Mouse (Mus musculus) heart, embryonic 10.5 days (tissue): ENCODE data around the gene Kat6b. TPM values are rescaled to one million over a fixed set of nuclear protein-coding genes. Genes with fewer than 3 reads are reported as not detected.

ENCODE experiments used
- DNase-seq: peaks from one replicate; pipeline ENCODE4 v3.0.0-alpha.2; 2017; ENCODE audit warnings: low spot score
- H3K27ac ChIP-seq: fragments of 300-500 bp; sonication (generic); 2 replicates; pipeline ENCODE4 v1.5.1; 2016; ENCODE audit warnings: mild to moderate bottlenecking
- H3K27me3 ChIP-seq: fragments of 300-500 bp; sonication (generic); 2 replicates; pipeline ENCODE4 v1.6.1; 2016; ENCODE audit warnings: mild to moderate bottlenecking; ENCODE audit not compliant: poor library complexity, insufficient read depth, severe bottlenecking
- H3K36me3 ChIP-seq: fragments of 300-500 bp; sonication (generic); 2 replicates; pipeline ENCODE4 v1.6.1; 2016; ENCODE audit warnings: mild to moderate bottlenecking, moderate library complexity
- H3K4me1 ChIP-seq: fragments of 300-500 bp; sonication (generic); 2 replicates; pipeline ENCODE4 v1.6.1; 2016; ENCODE audit warnings: mild to moderate bottlenecking
- H3K4me3 ChIP-seq: fragments of 300-500 bp; sonication (generic); 2 replicates; pipeline ENCODE4 v1.5.1; 2016; ENCODE audit warnings: mild to moderate bottlenecking, moderate library complexity
- H3K9me3 ChIP-seq: fragments of 300-500 bp; sonication (generic); 2 replicates; pipeline ENCODE4 v1.6.1; 2016; ENCODE audit warnings: mild to moderate bottlenecking, moderate library complexity
- WGBS: fragments of 180-500 bp; shearing (Covaris S2); methylation state at CpG from one replicate; pipeline ENCODE4 v1.1.7; 2016; 5-methylcytosine and 5-hydroxymethylcytosine counted together
- polyA plus RNA-seq: library from polyadenylated mRNA; unstranded; fragments of >200 nt; fragmentation: Nextera tagmentation; extraction: Ambion mirVana; gene quantifications from 2 replicates; pipeline ENCODE4 v1.2.1, GENCODE M21; 2016

Gene Kat6b
- polyA plus RNA-seq, 1 experiment from 2014 or later, result 11.1 TPM

DNA sequence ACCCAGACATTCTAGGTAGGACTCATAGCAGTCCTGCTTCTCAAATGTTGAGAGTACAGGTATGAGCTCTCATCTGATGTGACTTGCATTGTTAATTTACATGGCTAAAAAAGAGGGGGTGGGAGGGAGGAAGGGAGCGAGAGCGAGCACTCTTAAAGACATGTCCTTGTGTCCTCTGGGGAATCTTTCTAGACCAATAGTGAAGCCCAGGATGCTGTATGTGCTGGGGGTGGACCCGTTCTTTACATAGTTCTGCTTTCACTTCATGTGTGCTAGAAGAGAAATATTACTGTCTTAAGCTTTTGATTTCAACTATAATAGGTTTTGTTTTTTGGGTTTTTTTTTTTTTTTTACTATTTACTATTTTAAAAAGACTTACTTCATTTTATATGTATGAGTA is 101.1 kb downstream of the Kat6b start:
- H3K36me3 ChIP-seq, result no peaks in the 10 kb centered on the region
- H3K4me1 ChIP-seq, result peaks cover 44% of the 10 kb centered on the region
- no peaks in the 10 kb centered on the region for H3K27me3 ChIP-seq
- H3K4me3 ChIP-seq, result no peak overlapping the region
- DNase-seq, result no peak
- H3K9me3 ChIP-seq, result no peaks in the 10 kb centered on the region
- 83% methylated on average over 3 of the region's 3 CpGs for WGBS
- no peak overlapping the region for H3K27ac ChIP-seq

- DNase-seq, result no peak
- Histone ChIP-seq H3K36me3 (no peaks in the 10 kb centered on the region), H3K27me3 (no peaks in the 10 kb centered on the region), H3K4me1 (peaks cover 44% of the 10 kb centered on the region), H3K4me3 (no peak overlapping the region), H3K9me3 (no peaks in the 10 kb centered on the region), H3K27ac (no peak overlapping the region)
- WGBS, result 56% methylated on average over 6 of the region's 6 CpGs
These were observed 101.8 kb downstream of the Kat6b start for GRCm38 (mm10) chr14:21583051-21583450.

GRCm38 (mm10) chr14:21583868-21584267 is 102.6 kb downstream of the Kat6b start:
- H3K4me3 ChIP-seq, result no peak overlapping the region
- no peaks in the 10 kb centered on the region for H3K36me3 ChIP-seq
- no peaks in the 10 kb centered on the region for H3K27me3 ChIP-seq
- peaks cover 41% of the 10 kb centered on the region for H3K4me1 ChIP-seq
- no peak for DNase-seq
- WGBS, result 85% methylated on average over 5 of the region's 5 CpGs
- H3K27ac ChIP-seq, result no peak overlapping the region
- H3K9me3 ChIP-seq, result no peaks in the 10 kb centered on the region

GRCm38 (mm10) chr14:21584468-21585135 is 103.4 kb downstream of the Kat6b start:
- H3K27me3 ChIP-seq, result no peaks in the 10 kb centered on the region
- peaks cover 39% of the 10 kb centered on the region for H3K4me1 ChIP-seq
- H3K9me3 ChIP-seq, result no peaks in the 10 kb centered on the region
- no peaks in the 10 kb centered on the region for H3K36me3 ChIP-seq
- H3K4me3 ChIP-seq, result no peak overlapping the region
- H3K27ac ChIP-seq, result no peak overlapping the region
- no peak for DNase-seq
- whole genome bisulfite sequencing, result 35% methylated on average over 6 of the region's 6 CpGs

DNA sequence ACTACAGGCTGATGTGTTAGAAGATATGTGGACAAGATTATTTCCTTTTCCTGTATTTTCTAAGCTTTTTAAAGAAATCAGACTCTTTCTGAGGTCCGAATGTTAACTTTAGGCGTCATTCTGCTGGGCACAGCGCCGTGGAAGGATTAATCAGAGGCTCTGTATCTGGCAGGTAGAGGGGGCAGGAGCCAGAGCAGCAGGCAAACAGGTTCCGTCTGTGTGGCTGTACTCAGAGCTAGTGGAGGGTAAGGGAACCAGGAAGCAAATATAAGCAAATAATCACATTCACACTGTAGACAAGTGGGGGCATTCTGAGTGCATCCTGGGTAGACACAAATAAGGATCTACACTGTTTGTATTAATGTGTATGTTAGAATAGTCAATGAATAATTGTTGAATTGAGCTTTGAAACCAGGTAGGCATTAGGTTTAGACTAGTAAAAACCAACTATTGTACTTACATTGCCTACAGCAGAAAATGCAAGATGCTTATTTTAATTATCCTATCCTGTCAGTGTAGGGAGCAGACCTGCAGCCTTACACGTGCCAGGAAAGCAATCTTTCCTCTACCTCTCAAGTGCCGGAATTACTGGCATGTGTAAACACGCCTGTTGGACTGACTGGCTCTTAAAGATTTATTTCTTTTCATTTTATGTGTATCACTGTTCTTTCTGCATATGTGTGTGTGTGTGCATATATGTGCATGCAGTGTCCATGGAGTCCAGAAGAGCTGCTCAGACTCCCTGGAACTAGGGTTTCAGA is 104.4 kb downstream of the Kat6b start:
- no peak for DNase-seq
- no peaks in the 10 kb centered on the region for H3K27me3 ChIP-seq
- H3K9me3 ChIP-seq, result no peaks in the 10 kb centered on the region
- WGBS, result 64% methylated on average over 8 of the region's 8 CpGs
- no peak overlapping the region for H3K27ac ChIP-seq
- H3K4me3 ChIP-seq, result no peak overlapping the region
- H3K36me3 ChIP-seq, result no peaks in the 10 kb centered on the region
- peaks cover 47% of the 10 kb centered on the region for H3K4me1 ChIP-seq

DNA sequence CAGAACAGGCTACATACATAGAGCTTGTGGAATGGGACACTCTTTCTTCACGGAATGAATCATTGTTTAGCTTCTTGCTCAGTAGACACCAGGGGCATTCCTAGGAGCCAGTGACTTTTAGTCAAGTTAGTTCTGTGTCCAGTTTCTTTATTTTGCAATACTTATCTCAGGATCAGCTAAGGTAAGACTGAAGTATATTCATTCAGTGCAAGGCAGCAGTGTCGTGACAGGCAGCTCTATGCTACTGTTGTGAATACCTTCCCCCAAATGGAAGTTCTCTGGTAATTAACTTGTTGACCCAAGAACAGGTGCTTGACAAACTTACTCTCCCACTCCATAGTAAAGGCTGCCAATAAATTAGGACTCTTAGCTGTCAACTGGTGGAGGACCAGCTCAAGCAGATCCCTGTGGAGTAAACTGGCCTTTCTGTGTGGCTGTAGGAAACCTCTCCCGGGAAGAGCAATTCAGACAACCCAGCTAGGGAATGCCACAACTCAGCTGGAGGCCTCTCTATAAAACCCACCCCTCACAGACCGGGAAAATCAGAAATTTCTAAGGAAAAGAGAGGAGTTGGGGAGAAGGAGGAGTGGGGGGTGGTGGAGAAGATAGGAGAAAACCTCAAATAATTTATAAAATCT is 105.4 kb downstream of the Kat6b start:
- no peak for DNase-seq
- no peak overlapping the region for H3K4me3 ChIP-seq
- H3K27ac ChIP-seq, result no peak overlapping the region
- WGBS, result 34% methylated on average over 4 of the region's 4 CpGs
- no peaks in the 10 kb centered on the region for H3K27me3 ChIP-seq
- no peaks in the 10 kb centered on the region for H3K9me3 ChIP-seq
- H3K4me1 ChIP-seq, result peaks cover 46% of the 10 kb centered on the region
- H3K36me3 ChIP-seq, result no peaks in the 10 kb centered on the region

DNA sequence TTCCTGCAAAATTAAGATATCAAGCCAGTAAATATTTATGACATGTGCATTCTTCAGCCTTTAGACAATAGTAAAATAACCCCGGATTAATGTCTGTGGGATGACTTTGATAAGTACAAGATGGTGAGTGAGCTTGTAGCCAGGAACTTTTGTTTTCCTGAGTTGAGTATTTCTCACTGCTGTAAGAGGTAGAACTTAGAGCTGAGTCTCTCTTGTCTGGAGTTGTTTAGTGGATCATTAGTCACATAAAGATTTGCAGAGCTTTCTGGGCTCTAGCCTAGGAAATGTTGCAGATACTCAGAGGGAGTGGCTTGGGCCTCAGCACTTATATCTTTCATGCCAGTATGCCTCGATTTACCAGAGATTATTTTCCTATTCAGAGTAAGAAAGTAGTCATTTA is 106.7 kb downstream of the Kat6b start:
- peaks cover 42% of the 10 kb centered on the region for H3K4me1 ChIP-seq

DNA sequence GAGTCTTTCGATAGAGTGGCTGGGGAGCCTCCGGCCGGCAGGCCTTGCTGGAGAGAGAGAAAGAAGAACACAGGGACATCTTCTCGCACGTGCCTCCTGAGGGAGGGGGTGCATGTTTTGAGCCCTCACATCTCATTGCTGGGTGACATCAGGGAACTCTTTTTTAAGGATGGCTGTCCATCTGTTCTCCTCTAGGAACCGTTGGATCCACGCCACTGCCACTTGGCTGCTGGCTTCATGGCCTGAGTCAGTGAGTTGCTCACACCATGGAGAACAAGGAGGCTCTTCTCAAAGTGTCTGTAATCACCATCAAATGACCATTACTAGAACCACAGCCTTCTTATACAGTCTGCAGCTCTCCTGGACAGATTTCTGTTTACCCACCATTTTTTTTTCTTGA is 108.4 kb downstream of the Kat6b start:
- Histone ChIP-seq H3K36me3 (no peaks in the 10 kb centered on the region), H3K4me1 (peaks cover 33% of the 10 kb centered on the region), H3K9me3 (no peaks in the 10 kb centered on the region), H3K4me3 (no peak overlapping the region), H3K27ac (0 out of 2 replicates have a peak overlapping the region, but pooled peaks have one; percentile 33), H3K27me3 (no peaks in the 10 kb centered on the region)
- 87% methylated on average over 7 of the region's 7 CpGs for WGBS
- no peak for DNase-seq

More for the DNA sequence above, 106.7 kb downstream of the Kat6b start:
- no peak for DNase-seq
- Histone ChIP-seq H3K36me3 (no peaks in the 10 kb centered on the region), H3K4me3 (no peak overlapping the region), H3K27ac (no peak overlapping the region), H3K9me3 (no peaks in the 10 kb centered on the region), H3K27me3 (no peaks in the 10 kb centered on the region)
- 74% methylated on average over 2 of the region's 2 CpGs for WGBS

DNA sequence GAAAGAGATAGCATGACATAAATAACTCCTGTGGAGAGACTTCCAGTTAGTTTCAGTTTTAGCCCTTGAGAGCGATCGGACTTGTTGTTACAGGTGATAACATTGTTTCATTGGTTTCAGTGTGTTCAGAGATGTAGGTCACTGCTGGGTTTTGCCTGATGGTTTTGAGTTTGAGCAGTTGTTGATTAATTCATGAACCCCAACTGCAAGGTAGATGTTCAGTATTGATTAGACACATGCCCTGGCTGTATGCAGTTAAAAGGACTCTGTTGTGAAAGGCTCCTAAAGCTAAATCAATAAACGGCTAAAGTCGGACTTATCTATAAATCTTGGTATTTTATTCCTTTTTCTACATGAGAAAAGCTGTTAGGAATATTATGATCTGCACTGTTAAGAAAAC is 109.0 kb downstream of the Kat6b start:
- Histone ChIP-seq H3K4me1 (peaks cover 27% of the 10 kb centered on the region), H3K4me3 (no peak overlapping the region), H3K36me3 (no peaks in the 10 kb centered on the region), H3K27me3 (no peaks in the 10 kb centered on the region), H3K27ac (no peak overlapping the region), H3K9me3 (no peaks in the 10 kb centered on the region)
- DNase-seq, result no peak
- 67% methylated on average over 4 of the region's 4 CpGs for WGBS

DNA sequence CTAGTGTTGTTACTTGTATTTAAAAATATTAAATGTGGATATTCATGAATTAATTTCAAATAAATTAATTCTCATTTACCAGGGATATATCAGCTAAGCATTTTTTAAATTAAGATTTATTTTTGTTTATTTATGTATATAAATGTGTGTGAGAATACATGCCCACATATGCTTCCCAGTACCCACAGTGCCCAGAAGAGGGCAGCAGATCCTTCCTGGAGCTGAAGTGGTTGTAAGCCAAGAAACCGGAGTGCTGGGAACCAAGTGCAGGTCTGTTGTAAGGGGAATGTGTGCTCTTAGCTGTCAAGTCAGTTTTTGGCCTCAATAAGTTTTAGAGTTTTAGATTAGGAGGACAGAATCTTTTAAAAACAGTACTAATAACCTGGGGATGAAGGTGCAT is 110.9 kb downstream of the Kat6b start:
- Histone ChIP-seq H3K36me3 (peaks cover 3% of the 10 kb centered on the region), H3K27me3 (no peaks in the 10 kb centered on the region), H3K27ac (no peak overlapping the region), H3K9me3 (no peaks in the 10 kb centered on the region), H3K4me3 (no peak overlapping the region), H3K4me1 (peaks cover 15% of the 10 kb centered on the region)
- 100% methylated on average over 1 of the region's 1 CpGs for WGBS
- no peak for DNase-seq

- Histone ChIP-seq H3K4me1 (peaks cover 15% of the 10 kb centered on the region), H3K27ac (no peak overlapping the region), H3K9me3 (no peaks in the 10 kb centered on the region), H3K36me3 (peaks cover 3% of the 10 kb centered on the region), H3K27me3 (no peaks in the 10 kb centered on the region), H3K4me3 (no peak overlapping the region)
- WGBS, result 86% methylated on average over 8 of the region's 8 CpGs
- DNase-seq, result no peak
These were observed 111.9 kb downstream of the Kat6b start for GRCm38 (mm10) chr14:21592985-21593750.

DNA sequence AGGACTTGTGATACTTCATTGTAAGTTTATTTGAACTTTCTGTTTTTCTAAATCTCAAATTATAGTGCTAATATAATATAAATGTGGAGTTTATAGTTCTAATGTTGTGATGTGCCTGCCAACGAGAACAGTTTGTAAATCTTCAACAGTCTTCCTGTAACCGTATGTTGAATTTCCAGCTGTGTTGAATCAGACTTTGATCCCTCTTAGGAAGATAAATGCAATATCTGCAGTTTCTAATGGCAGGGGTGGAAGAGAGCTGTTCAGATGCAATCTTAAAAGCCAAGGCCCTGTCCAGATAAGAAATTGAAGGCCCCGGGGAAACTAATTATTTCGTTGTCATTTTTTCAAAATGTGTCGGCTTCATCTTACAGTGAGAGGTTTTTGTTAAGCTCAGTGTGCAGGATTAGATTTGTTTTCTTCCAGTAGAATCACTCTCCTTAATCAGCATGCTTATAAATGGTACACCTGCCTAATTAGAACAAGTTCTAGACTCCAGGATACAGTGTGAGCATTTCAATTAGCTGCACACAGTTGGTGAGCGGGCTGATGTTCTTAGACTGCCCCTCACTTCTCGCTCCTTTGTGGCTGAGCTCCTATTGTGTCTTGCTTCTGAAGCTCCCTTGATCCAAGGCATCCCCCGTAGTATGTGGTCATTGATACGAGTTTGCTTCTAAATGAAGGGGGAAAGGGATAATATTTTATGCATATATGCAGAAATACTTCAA is 118.4 kb downstream of the Kat6b start:
- Histone ChIP-seq H3K27ac (no peak overlapping the region), H3K9me3 (no peaks in the 10 kb centered on the region), H3K4me1 (peaks cover 27% of the 10 kb centered on the region), H3K27me3 (no peaks in the 10 kb centered on the region), H3K36me3 (peaks cover 3% of the 10 kb centered on the region), H3K4me3 (no peak overlapping the region)
- DNase-seq, result no peak
- 70% methylated on average over 9 of the region's 9 CpGs for WGBS
